Mouse (Mus musculus): ENCODE measurements around the gene Nlrp9b.
A peak's percentile ranks its signal among the peaks of the same experiment; 100 is the strongest.
"Not testable (repeated sequence)": the region's sequence is repeated elsewhere in the genome, so short reads cannot be mapped to it uniquely, and the experiment has no call there.

Nlrp9b gene

DNA sequence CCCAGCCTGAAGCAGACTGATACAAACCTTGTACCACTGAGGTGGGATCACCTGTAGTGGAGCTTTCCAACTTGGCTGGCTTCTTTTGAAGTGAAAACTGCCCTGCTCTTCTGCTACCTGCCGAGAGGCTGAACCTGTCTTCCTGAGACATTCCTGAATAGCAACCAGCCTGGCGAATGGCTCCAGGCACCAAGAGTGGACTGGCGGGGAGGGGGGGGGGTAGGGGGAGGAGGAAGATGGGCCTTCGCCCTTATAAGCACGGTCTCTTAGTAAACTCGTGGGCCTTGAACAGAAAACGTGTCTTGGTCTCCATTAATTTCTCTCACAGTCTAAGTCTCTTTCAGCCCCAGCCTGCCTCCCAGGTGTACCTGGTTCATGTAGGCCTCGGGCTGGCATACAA, at the start of gene Nlrp9b:
Gene Nlrp9b (plus strand): TSS at position 301 of the 400 bp plus-strand sequence.
- not testable (repeated sequence) for DNase-seq (ENCODE audit: low spot score in 2 of 2)

DNA sequence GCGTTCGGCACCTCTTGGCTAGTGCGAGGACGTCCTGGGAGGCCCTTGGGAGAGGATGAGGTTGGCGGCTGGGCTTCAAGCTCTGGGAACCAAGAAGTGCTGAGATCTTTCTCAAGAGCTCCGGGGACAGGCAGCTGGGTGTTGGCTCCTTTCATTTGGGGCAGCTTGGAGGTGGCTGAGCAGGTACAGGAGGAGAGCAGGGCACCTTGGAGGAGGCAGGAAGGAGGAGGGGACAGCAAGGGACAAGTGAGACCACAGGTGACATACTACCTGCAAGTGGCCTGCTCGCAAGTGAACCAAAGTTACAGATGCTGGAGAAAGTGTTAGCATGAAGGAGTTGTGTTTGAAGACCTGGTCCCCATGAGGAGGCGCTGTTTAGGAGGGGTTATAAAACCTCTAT, 46.6 kb upstream of the Nlrp9b start:
- no peak for DNase-seq (ENCODE audit: low spot score in 2 of 2)

DNA sequence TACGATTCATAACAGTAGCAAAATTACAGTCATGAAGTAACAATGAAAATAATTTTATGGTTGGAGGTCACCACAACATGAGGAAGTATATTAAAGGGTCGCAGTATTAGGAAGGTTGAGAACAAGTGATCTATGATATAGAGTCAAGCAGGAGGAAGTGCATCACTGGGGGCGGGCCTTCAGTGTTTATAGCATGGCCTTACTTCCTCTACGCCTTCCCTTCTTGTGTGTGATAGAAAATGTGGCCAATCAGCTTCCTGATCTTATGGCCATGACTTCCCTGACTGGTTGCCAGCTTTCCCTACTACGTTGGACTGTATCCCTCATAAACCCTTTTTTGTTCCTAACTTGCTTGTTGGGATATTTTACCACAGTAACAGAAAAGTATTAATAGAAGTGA, 46.1 kb upstream of the Nlrp9b start:
- DNase-seq (ENCODE audit: low spot score in 2 of 2): no peak

DNA sequence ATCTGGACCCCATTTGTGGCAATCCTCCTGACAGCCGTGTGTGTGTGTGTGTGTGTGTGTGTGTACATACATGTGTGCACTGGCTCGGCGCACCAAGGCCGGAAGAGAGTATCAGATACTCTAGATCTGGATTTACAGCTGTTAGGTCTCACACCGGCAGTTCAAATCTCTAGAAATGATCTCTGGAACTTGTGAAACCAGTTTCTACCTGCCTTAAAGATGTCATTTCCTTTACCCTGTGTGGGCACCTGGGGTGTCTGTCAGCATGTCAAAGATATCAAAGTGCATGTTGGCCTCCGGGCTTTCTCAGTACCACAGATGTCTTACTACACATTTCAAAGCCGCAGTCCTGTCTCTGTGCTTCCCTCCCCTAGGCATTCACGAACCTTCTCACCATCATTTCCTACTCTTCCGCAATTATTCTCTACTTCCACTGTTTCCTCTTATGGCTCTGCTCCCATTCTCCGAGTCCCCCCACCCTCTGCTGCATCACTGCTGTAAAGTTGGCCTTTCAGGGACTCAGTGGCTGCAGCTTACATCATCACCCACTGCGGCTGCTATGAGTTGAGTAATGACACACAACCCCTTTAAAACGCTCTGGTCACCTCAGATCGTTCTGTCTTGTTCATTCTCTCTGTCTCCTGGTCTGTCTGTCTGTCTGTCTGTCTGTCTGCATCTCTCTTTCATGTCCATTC, 45.3 kb upstream of the Nlrp9b start:
- no peak for DNase-seq (ENCODE audit: low spot score in 2 of 2)

DNA sequence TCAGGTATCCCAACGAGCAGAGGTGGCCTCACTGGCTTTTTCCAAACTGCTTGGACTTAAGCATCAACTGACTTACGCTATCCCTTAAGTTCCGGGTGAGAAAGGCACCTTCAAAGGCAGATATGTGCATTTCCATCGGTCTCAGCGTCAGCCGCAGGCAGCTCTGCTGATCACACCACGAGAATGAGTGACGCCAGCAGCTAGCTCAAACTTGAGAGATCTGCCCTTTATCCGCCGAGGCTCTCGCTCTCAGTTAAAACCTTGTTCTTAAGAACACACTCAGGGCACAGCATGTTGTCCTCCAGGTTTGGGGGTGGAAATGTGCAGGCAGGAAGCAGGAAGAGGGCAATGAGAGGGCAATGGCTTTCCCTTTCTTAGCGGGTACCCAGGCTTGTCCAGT, 42.3 kb upstream of the Nlrp9b start:
- DNase-seq (ENCODE audit: low spot score in 2 of 2): no peak

DNA sequence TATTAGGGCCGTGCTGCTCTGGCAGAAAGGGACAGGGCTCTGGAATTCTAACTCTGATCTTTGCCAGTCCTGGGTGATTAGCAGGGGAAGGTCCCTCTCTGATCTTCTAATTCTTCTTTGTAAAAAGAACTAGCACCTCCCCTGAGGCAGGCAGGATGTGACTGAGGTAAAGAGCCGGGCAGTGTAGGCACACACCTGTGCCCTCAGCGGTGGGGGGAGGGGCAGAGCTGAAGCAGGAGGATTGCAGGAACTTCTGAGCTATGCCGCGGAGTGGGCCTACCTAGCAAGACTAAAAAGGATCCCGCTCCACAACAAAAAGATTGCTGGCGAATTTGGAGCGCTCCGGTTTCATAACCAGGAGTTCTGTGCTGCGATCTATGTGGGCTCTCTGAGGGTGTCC, 41.3 kb upstream of the Nlrp9b start:
- DNase-seq (ENCODE audit: low spot score in 2 of 2): no peak

DNA sequence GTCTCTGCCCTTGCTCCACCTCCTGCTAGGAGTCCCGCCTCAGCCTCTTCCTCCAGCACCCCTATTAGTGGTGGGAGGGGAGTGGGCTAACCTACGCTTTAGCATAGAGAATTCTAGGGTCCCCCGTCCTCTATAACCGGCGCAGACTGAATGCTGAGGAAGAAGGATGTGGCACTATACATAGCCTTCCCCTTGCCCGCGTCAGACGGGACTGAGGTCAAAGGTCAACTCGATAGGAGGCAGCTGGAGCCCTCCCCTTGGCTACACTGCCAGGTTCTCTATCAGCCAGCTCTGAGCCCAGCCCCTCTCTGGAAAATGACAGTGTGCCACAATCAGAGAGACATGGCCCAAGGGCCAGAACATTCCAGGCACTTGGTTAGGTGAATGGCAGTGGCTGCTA, 40.7 kb upstream of the Nlrp9b start, which contains the start of gene Igsf23:
Gene Igsf23 (minus strand): TSS at position 168 of the 400 bp plus-strand sequence.
- DNase-seq (ENCODE audit: low spot score in 2 of 2): no peak

DNA sequence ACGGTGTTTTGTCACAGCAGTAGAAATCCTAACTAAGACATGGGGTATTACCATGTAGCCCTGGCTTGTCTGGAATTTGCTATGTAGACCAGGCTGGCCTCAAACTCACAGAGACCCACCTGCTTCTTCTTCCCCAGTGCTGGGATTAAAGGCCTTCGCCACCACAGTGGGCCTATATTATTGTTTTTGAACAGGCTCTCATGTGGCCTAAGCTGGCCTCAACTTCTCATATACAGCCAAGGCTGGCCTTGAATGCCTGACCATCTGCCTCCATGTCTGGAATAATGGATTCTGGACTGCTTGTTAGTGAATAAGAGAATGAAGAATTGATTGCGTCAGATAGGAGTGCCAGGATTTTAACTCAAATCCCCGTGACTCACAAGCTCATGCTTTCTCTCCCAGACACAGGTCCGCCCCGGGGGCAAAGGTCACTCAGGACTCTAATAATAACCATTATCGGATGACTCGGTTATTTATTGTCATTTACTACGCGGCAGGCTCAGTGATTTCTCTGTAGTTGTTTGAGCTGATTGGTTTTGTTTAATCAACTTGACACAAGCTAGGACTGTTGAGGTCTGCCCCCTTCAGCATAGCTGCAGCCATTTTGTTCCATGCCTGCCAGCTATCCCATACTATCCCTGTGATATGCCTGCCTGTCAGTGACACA, 38.8 kb upstream of the Nlrp9b start:
- no peak for DNase-seq (ENCODE audit: low spot score in 2 of 2)

DNA sequence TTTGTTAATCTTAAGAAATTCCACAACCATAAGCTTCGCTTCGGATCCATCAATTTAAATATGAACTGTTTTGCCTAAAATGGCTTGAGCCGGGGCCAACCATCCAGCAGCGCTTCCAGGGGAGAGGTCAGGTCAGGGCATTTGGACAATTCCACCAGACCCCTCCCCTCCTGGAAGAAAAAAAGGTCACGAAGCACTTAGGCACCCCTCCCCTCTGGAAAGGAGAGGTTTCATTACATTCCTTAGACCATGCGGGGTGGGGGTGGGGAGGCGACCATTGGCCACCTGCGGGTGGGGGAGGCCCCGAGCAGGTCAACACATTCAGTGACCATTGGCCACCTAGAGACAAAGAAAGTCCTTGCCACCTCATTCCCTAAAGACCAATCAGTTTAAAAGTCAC, 38.2 kb upstream of the Nlrp9b start:
- DNase-seq (ENCODE audit: low spot score in 2 of 2): no peak

DNA sequence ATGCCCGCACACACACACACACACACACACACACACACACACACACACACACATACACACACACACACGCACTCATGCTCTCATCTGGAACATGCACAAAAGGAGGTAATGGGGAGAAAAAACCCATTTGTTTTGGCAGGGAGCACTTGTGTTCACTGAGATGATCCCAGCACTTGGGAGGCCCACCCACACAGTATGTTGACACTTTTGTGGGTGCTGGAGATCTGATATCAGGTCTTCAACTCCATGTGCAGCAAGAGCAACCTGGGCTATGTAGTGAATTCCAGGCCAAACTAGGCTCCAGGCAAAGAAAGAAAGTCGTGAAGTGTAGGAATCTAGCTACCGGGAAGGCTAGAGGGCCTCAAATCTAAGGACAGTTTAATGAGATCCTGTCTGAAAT, 35.4 kb upstream of the Nlrp9b start:
- DNase-seq (ENCODE audit: low spot score in 2 of 2): no peak

DNA sequence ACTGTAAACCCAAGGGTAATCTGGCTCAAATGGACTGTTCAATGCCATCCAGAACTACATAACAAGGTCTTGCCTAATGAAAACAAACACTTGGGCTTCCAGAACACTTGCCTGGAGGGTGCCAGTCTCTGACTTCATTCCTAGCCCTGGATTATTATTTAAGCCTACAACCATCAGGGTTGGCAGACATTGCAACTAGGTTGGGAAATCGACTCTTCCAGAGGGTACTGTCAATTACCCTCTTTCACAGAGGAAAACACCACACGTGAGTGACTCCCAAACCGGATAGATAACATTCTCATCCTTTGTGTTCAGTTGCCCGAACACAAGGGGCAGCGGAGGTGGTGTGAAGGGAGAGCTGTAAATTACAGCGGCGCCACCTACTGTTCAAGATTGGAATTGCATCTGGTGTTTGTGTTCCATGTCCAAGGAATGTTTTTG, 34.9 kb upstream of the Nlrp9b start:
- DNase-seq (ENCODE audit: low spot score in 2 of 2): peak; percentile 78 to 86

DNA sequence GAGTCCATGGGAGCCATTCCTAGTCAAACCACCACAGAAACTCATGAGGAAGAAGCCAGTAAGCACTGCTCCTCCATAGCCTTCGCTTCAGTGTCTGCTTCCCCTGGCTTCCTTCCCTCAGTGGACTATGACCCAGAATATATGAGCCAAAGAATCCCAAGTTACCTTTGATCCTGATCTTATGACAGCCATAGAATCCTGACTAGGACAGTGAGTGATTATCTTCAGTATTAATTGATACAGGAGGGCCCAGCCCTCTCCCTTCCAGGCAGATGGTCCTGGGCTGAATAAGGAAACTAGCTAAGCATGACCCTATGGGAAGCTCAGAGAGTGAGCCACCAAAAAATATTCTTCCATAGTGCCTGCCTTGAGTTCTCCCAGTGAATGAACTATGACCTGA, 28.8 kb upstream of the Nlrp9b start:
- DNase-seq (ENCODE audit: low spot score in 2 of 2): no peak

DNA sequence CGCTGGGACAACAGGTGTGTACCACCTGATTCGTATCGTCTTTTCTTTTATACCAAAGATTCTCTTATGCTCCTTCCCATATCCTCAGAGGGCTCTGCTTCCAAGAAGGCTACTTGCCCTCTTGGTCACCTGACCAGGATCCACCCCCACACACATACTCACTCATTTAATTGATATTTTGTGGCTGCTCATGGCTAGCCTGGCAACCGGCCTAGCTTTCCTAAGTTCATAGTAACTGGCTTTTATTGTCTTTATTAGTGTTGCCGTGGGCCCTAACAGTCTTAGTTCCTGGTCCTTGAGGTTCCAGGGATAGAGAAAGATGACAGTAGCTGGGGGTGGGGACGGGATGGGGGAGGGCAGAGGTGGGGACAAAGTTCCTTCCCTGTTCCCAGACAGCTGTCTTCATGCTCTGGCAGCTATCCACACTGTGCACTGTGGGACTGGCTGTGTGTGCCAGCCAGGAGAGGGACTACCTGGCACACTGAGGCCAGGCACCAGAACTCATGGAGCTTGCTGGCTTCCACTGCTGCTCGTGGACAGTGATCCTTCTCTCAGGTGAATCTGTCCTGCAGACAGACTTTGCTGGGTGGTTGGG, 26.2 kb upstream of the Nlrp9b start, which contains the start of gene Ceacam20:
Gene Ceacam20 (plus strand): TSS at position 428 of the 595 bp plus-strand sequence.
- no peak for DNase-seq (ENCODE audit: low spot score in 2 of 2)

DNA sequence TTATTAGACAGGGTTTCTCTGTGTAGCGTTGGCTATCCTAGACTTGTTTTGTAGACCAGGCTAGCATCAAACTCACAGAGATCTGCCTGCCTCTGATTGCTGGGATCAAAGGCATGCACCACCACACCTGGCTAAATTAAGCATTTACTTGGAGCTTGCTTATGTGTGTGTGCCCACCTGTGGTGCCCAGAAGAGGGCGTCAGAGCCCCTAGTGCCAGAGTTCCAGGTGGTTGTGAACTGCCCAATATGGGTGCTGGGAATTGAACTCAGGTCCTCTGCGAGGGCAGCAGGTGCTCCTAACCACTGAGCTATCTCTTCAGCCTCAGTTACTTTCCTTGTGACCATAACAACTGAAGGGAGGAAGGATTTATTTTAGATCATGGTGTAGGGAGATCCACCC, 22.2 kb upstream of the Nlrp9b start:
- no peak for DNase-seq (ENCODE audit: low spot score in 2 of 2)

DNA sequence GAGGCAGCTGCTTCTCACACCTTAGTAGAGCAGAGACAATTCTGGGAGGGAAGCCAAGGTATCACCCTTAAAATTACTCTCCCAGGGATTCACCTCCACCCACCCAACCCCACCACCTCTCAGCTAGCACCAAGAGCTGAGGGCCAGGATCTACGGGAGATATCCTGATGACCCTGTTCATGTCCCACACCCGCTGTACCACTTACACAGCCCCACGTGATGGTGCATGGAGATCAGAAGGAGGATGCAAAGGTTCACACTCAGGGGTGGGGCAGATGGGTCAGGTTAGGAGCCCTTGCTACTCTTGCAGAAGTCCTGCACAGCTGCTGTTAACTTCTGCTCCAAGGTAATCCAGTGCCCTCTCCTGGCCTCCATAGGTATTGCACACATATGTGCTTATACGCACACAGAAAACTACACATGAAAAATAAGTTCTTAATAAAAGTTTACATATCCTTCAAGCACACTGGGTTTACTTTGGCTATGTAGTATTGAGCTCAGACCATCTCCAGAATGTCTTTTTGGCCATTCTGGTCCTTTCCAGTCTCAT, 21.6 kb upstream of the Nlrp9b start:
- DNase-seq (ENCODE audit: low spot score in 2 of 2): no peak

DNA sequence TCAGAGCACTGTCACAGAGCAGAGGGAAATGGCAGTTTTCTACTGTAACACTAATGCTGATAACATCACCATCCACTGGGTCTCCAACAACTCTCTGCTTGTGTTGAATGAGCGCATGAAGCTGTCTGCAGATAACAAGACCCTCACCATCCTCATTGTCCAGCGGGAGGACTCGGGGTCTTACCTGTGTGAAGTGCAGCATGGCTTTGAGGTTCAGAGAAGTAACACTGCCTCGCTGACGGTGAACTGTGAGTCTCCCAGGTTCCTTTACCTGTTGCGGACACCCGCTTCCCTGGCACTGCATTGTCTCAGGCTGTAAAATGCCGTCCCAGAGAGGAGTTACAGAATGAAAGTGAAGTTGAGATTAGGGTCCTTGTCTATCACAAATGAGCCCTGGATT, 21.1 kb upstream of the Nlrp9b start:
- DNase-seq (ENCODE audit: low spot score in 2 of 2): no peak

DNA sequence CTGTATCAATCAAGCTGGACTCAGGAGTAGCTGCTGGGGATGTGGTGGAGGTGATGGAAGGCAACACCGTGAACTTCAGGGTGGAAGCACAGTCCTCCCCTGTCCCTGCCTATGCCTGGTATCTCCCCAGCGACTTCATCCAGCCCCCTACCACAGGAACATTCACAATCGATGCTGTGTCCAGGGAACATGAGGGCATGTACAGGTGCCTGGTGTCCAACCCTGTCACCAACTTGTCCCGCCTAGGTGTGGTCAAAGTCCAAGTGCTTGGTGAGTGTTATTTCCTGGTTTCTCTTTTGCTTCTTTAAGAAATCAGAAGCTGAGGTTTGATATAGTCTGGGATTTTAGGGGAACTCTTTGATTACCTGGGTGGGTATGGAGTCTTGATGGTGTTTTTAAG, 19.7 kb upstream of the Nlrp9b start:
- DNase-seq (ENCODE audit: low spot score in 2 of 2): no peak

DNA sequence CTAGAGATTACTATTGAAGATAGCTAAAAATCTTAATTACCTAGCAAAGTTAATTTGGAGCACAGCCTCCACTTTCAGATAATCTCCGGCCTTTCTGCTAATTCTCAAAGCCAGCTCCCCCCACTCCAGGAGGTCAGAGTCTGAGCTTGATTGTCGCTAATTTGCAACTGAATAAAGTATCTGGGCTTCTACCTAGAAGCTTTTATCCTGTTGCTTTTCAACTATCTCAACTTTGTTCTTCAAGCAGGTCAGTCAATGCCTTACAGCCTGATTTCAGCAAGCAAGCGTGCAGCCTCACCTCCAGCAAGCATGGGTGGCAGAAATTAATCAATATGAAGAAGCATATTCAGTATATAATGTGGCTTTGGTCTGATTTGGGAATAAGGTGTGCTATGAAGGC, 5.5 kb downstream of the Nlrp9b start:
- DNase-seq (ENCODE audit: low spot score in 2 of 2): not testable (repeated sequence)

DNA sequence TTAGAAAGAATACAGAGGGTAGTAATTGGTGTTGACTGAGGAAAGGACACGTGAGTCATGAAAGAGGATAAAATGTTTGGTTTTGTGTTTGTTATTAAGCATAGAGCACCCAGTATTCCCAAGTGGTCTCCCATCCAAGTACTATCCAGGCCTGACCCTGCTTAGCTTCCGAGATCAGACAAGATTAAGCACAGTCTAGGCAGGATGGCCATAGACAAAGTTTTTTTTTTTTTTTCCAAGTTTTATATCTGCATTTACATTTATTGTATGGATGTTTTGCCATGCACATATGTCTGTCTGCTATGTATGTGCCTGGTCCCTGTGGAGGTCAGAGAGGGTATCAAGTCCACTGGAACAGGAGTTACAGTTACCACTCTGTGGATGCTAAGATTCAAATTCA, 18.7 kb downstream of the Nlrp9b start:
- DNase-seq (ENCODE audit: low spot score in 2 of 2): no peak

DNA sequence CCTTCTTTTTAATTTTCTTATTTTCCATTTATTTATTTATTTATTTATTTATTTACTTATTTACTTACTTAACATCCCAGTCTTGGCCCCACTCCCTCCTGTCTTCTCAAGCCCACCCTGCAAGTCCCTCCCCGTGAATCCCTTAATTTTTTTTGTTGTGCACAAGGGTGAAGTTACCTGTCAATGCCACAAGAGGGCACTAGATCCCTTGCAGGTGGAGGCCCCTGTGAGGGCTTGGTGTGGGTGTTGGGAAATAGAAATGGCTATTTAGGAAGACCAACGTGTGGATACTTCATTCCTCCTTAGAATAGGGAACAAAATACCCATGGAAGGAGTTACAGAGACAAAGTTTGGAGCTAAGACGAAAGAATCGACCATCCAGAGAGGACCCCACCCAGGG, 72.8 kb downstream of the Nlrp9b start:
- not testable (repeated sequence) for DNase-seq (ENCODE audit: low spot score in 2 of 2)

DNA sequence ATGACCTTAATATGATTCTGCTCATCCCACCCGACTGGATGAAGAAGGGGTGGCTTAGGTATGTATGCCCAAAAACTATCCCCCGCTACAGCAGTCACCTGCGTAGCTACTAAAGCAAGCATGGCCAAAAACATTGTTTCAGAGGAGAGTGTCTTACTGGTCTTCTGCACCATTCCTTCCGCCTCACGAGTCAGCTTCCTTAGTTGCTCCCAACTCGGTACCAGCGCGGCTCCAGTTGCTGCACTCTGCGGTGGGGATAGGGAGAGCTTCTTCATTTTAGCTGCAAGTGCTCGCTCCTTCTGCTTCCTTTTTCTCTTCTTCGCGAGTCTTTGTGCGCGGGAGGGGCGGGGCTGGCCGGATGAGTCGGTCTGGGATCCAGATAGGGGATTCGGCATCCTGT, 86.9 kb downstream of the Nlrp9b start:
- not testable (repeated sequence) for DNase-seq (ENCODE audit: low spot score in 2 of 2)

DNA sequence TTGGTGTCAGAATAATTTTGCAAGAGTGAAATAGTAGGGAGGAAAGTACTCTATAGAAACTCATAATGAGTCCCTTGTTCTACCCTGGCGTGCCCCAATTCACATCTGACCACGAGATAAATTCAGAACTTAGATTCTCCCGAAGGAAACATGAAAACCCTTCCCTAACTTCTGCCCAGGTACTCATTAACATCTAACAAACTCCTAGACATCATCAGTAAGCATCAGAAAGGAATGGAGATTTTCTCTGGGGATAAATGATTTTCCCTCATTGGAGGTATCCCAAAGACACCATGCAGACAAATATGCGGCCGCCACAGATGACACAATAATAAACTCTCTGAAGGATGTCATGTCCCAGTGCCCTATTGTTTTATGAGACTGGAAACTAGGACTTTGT, 108.1 kb downstream of the Nlrp9b start, which contains the start of gene Vmn1r91:
Gene Vmn1r91 (plus strand): TSS at position 301 of the 400 bp plus-strand sequence.
- DNase-seq (ENCODE audit: low spot score in 2 of 2): not testable (repeated sequence)

DNA sequence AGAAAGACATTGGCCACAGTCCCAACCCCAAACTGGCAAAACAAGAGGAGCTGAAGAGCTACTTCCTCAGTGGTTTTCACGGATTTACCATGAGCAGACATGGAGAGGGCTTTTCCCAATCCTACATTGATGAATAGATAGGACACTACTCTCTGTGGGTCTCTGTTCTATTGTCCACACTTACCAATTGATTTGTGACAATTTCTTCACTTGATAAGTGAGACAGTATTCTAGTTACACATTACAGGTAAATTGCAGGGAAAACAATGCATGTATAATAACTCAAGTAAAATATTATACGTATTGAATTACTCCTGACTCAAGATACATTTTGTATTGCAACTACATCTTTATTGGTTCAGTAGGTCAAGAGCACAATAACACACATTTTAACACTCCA, 131.2 kb downstream of the Nlrp9b start, which contains the start of gene Gm16442:
Gene Gm16442 (minus strand): TSS at position 101 of the 400 bp plus-strand sequence.
- not testable (repeated sequence) for DNase-seq (ENCODE audit: low spot score in 2 of 2)
